Mouse (Mus musculus): ENCODE data around the gene Smarcal1. TPM values are rescaled to one million over a fixed set of nuclear protein-coding genes. Genes with fewer than 3 reads are reported as not detected.
A peak's percentile ranks its signal among the peaks of the same experiment; 100 is the strongest.

Smarcal1 gene
- 5.1 and 6.5 TPM in 2 replicates for polyA plus RNA-seq (2012; ENCODE audit: insufficient read depth, low replicate concordance)

- TF ChIP-seq FLI1 (IDR thresholded peaks at IDR 0.05; ENCODE audit: low read length), result no peak
- TF ChIP-seq GATA1 (IDR thresholded peaks at IDR 0.05; ENCODE audit: borderline replicate concordance, low read length), result no peak
- peaks cover 6% of the 10 kb centered on the region for H3K27me3 ChIP-seq (replicated peaks)
- H3K4me3 ChIP-seq (replicated peaks), result peak within 1 kb of the TSS; percentile 94
- peaks cover 31% of the 10 kb centered on the region for H3K36me3 ChIP-seq (replicated peaks; ENCODE audit: low read length)
- peaks cover 37% of the 10 kb centered on the region for H3K4me1 ChIP-seq
- H3K9me3 ChIP-seq, result no peaks in the 10 kb centered on the region
Measured at GRCm38 (mm10) chr1:72582947-72583731, at the start of gene Smarcal1. TSS of gene Smarcal1 (plus strand) at chr1:72583251.

DNA sequence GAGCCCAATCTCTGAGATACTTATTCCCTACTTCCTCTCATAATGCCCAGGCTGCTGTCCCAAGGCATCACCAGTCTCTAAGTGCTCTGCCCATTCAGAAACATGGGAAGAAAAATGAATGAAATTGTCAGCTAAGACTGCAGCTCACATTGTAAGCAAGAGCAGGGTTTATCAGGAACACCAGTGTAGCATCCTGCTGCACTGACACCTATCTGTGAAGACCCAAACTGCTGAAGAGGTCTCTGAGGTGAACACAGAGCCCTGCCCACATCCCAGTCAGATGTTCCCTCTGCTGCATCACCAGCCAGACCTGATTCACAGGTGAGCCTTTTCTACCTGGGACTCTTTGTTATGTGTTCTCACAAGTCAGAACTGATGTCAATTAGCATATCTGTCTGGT is 49.6 kb upstream of the Smarcal1 start:
- no peaks in the 10 kb centered on the region; the same call in 1 of the 2 replicates for H3K9me3 ChIP-seq
- H3K27me3 ChIP-seq (replicated peaks), result peaks cover 30% of the 10 kb centered on the region
- TF ChIP-seq FLI1 (IDR thresholded peaks at IDR 0.05; ENCODE audit: low read length) (no peak), GATA1 (IDR thresholded peaks at IDR 0.05; ENCODE audit: borderline replicate concordance, low read length) (no peak)
- no peaks in the 10 kb centered on the region for H3K36me3 ChIP-seq (replicated peaks; ENCODE audit: low read length)
- no peak overlapping the region for H3K4me3 ChIP-seq (replicated peaks)
- peaks cover 14% of the 10 kb centered on the region for H3K4me1 ChIP-seq

- Histone ChIP-seq H3K4me3 (replicated peaks) (no peak overlapping the region), H3K4me1 (peaks cover 14% of the 10 kb centered on the region), H3K27me3 (replicated peaks) (peaks cover 30% of the 10 kb centered on the region), H3K9me3 (no peaks in the 10 kb centered on the region; the same call in 1 of the 2 replicates), H3K36me3 (replicated peaks; ENCODE audit: low read length) (no peaks in the 10 kb centered on the region)
- no peak for TF ChIP-seq FLI1 (IDR thresholded peaks at IDR 0.05; ENCODE audit: low read length)
- no peak for TF ChIP-seq GATA1 (IDR thresholded peaks at IDR 0.05; ENCODE audit: borderline replicate concordance, low read length)
Measured at GRCm38 (mm10) chr1:72535725-72536571, 47.1 kb upstream of the Smarcal1 start.

- no peak for TF ChIP-seq GATA1 (IDR thresholded peaks at IDR 0.05; ENCODE audit: borderline replicate concordance, low read length)
- no peak for TF ChIP-seq FLI1 (IDR thresholded peaks at IDR 0.05; ENCODE audit: low read length)
- Histone ChIP-seq H3K9me3 (no peaks in the 10 kb centered on the region; the same call in 1 of the 2 replicates), H3K36me3 (replicated peaks; ENCODE audit: low read length) (no peaks in the 10 kb centered on the region), H3K4me3 (replicated peaks) (peak within 1 kb of the TSS; percentile 42), H3K27me3 (replicated peaks) (peaks cover 30% of the 10 kb centered on the region), H3K4me1 (peaks cover 14% of the 10 kb centered on the region)
Measured at GRCm38 (mm10) chr1:72536611-72537351, 46.3 kb upstream of the Smarcal1 start, which contains the start of gene March4. TSS of gene March4 (minus strand) at chr1:72536930.

- Histone ChIP-seq H3K4me3 (replicated peaks) (no peak overlapping the region), H3K27me3 (replicated peaks) (peaks cover 30% of the 10 kb centered on the region), H3K9me3 (no peaks in the 10 kb centered on the region; the same call in 1 of the 2 replicates), H3K36me3 (replicated peaks; ENCODE audit: low read length) (no peaks in the 10 kb centered on the region), H3K4me1 (peaks cover 14% of the 10 kb centered on the region)
- TF ChIP-seq FLI1 (IDR thresholded peaks at IDR 0.05; ENCODE audit: low read length) (no peak), GATA1 (IDR thresholded peaks at IDR 0.05; ENCODE audit: borderline replicate concordance, low read length) (no peak)
Measured at GRCm38 (mm10) chr1:72538266-72538665, 44.8 kb upstream of the Smarcal1 start.

- H3K27me3 ChIP-seq (replicated peaks), result no peaks in the 10 kb centered on the region
- no peaks in the 10 kb centered on the region for H3K36me3 ChIP-seq (replicated peaks; ENCODE audit: low read length)
- H3K9me3 ChIP-seq, result peaks cover 3% of the 10 kb centered on the region
- H3K4me1 ChIP-seq, result no peaks in the 10 kb centered on the region
- no peak for TF ChIP-seq GATA1 (IDR thresholded peaks at IDR 0.05; ENCODE audit: borderline replicate concordance, low read length)
- no peak for TF ChIP-seq FLI1 (IDR thresholded peaks at IDR 0.05; ENCODE audit: low read length)
- no peak overlapping the region for H3K4me3 ChIP-seq (replicated peaks)
Measured at GRCm38 (mm10) chr1:72550317-72550716, 32.7 kb upstream of the Smarcal1 start.

- Histone ChIP-seq H3K4me3 (replicated peaks) (no peak overlapping the region), H3K36me3 (replicated peaks; ENCODE audit: low read length) (no peaks in the 10 kb centered on the region), H3K27me3 (replicated peaks) (no peaks in the 10 kb centered on the region), H3K9me3 (no peaks in the 10 kb centered on the region), H3K4me1 (no peaks in the 10 kb centered on the region)
- TF ChIP-seq GATA1 (IDR thresholded peaks at IDR 0.05; ENCODE audit: borderline replicate concordance, low read length) (no peak), FLI1 (IDR thresholded peaks at IDR 0.05; ENCODE audit: low read length) (no peak)
Measured at GRCm38 (mm10) chr1:72556471-72556870, 26.6 kb upstream of the Smarcal1 start.

- Histone ChIP-seq H3K4me1 (no peaks in the 10 kb centered on the region), H3K4me3 (replicated peaks) (no peak overlapping the region), H3K9me3 (no peaks in the 10 kb centered on the region), H3K36me3 (replicated peaks; ENCODE audit: low read length) (no peaks in the 10 kb centered on the region), H3K27me3 (replicated peaks) (no peaks in the 10 kb centered on the region)
- TF ChIP-seq FLI1 (IDR thresholded peaks at IDR 0.05; ENCODE audit: low read length) (no peak), GATA1 (IDR thresholded peaks at IDR 0.05; ENCODE audit: borderline replicate concordance, low read length) (no peak)
Measured at GRCm38 (mm10) chr1:72558625-72559024, 24.4 kb upstream of the Smarcal1 start.

DNA sequence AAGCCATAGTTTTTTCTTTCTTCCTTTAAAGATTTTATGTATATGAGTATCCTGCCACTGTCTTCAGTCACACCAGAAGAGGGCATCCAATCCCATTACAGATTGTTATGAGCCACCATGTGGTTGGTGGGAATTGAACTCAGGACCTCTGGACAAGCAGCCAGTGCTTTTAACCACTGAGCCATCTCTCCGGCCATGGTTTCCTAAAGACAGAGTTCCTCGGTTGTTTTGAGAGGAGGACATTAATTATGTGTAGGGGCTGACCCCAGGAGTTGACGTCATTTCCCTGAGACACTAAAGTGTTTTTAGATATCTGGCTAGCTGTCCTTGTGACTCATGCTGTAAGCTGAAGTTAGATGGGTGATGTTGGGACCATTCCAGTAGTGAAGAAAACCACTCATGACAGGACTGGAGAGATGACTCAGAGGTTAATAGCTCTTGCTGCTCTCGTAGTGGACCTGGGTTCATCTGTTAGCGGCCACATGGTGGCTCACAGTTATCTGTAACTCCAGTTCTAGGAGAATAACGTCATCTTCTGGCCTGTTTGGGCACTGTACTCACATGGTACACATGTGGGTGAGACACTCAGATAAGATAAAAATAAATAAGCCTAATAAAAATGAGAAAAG is 18.6 kb upstream of the Smarcal1 start:
- Histone ChIP-seq H3K9me3 (no peaks in the 10 kb centered on the region), H3K4me3 (replicated peaks) (no peak overlapping the region)
- TF ChIP-seq GATA1 (IDR thresholded peaks at IDR 0.05; ENCODE audit: borderline replicate concordance, low read length) (no peak), FLI1 (IDR thresholded peaks at IDR 0.05; ENCODE audit: low read length) (no peak)

More for the DNA sequence above, 18.6 kb upstream of the Smarcal1 start:
- peaks cover 4% of the 10 kb centered on the region for H3K27me3 ChIP-seq (replicated peaks)
- no peaks in the 10 kb centered on the region for H3K36me3 ChIP-seq (replicated peaks; ENCODE audit: low read length)
- H3K4me1 ChIP-seq, result no peaks in the 10 kb centered on the region
